Mouse (Mus musculus): ENCODE results near the gene Cd83.

Gene Cd83

GRCm38 (mm10) chr13:43784725-43785711 lies at the start of gene Cd83:
TSS of gene Cd83 (plus strand) at chr13:43784775.
- DNase-seq (ENCODE audit: low spot score in 2 of 2), result peak in 1 of 2 experiments; percentile 58

GRCm38 (mm10) chr13:43739598-43740275 lies 44.8 kb upstream of the Cd83 start:
- DNase-seq (ENCODE audit: low spot score in 2 of 2), result peak; percentile 73 to 83

GRCm38 (mm10) chr13:43740276-43740608 lies 44.3 kb upstream of the Cd83 start:
- DNase-seq (ENCODE audit: low spot score in 2 of 2), result no peak

GRCm38 (mm10) chr13:43742677-43743076 lies 41.9 kb upstream of the Cd83 start:
- no peak for DNase-seq (ENCODE audit: low spot score in 2 of 2)

- no peak for DNase-seq (ENCODE audit: low spot score in 2 of 2)
These were observed 40.3 kb upstream of the Cd83 start for GRCm38 (mm10) chr13:43744259-43744658.

- no peak for DNase-seq (ENCODE audit: low spot score in 2 of 2)
These were observed 34.3 kb upstream of the Cd83 start for GRCm38 (mm10) chr13:43750301-43750700.

GRCm38 (mm10) chr13:43750966-43751365 lies 33.6 kb upstream of the Cd83 start:
- DNase-seq (ENCODE audit: low spot score in 2 of 2), result no peak

GRCm38 (mm10) chr13:43752407-43752806 lies 32.2 kb upstream of the Cd83 start:
- no peak for DNase-seq (ENCODE audit: low spot score in 2 of 2)

- DNase-seq (ENCODE audit: low spot score in 2 of 2), result no peak
These were observed 30.9 kb upstream of the Cd83 start for GRCm38 (mm10) chr13:43753652-43754051.

GRCm38 (mm10) chr13:43754455-43755128 lies 30.0 kb upstream of the Cd83 start:
- no peak for DNase-seq (ENCODE audit: low spot score in 2 of 2)

- no peak for DNase-seq (ENCODE audit: low spot score in 2 of 2)
These were observed 29.0 kb upstream of the Cd83 start for GRCm38 (mm10) chr13:43755573-43755972.

GRCm38 (mm10) chr13:43761156-43761855 lies 23.3 kb upstream of the Cd83 start:
- DNase-seq (ENCODE audit: low spot score in 2 of 2), result no peak

- DNase-seq (ENCODE audit: low spot score in 2 of 2), result no peak
These were observed 21.7 kb upstream of the Cd83 start for GRCm38 (mm10) chr13:43762901-43763300.

- no peak for DNase-seq (ENCODE audit: low spot score in 2 of 2)
These were observed 21.1 kb upstream of the Cd83 start for GRCm38 (mm10) chr13:43763301-43763994.

GRCm38 (mm10) chr13:43763995-43764579 lies 20.5 kb upstream of the Cd83 start:
- peak in 1 of 2 experiments; percentile 44 for DNase-seq (ENCODE audit: low spot score in 2 of 2)

- DNase-seq (ENCODE audit: low spot score in 2 of 2), result no peak
These were observed 19.2 kb upstream of the Cd83 start for GRCm38 (mm10) chr13:43765293-43765814.

GRCm38 (mm10) chr13:43766786-43767680 lies 17.5 kb upstream of the Cd83 start:
- no peak for DNase-seq (ENCODE audit: low spot score in 2 of 2)

- no peak for DNase-seq (ENCODE audit: low spot score in 2 of 2)
These were observed 11.6 kb upstream of the Cd83 start for GRCm38 (mm10) chr13:43773020-43773419.

- peak in 1 of 2 experiments; percentile 45 for DNase-seq (ENCODE audit: low spot score in 2 of 2)
These were observed 10.5 kb upstream of the Cd83 start for GRCm38 (mm10) chr13:43773965-43774566.

All from frontal cortex, postnatal 10 days (tissue).